Mouse (Mus musculus): ENCODE measurements around the gene Cyp2e1.

DNA sequence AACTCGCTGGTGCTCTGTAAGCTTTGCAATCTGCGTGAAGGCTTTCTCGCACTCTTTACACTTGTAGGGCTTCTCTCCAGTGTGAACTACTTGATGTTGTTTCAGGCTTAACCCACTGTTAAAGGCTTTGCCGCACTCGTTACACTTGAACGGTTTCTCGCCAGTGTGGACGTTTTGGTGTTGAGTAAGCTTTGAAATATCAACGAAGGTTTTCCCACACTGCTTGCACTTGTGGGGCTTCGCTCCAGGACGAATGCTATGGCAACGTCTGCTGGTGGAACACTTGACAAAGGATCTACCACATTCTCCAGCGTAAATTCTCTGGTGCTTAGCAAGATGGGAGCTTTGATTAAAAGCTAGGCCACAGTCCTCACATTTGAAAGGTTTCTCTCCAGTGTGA lies 48.2 kb downstream of the Cyp2e1 start:
- TF ChIP-seq CTCF (IDR thresholded peaks at IDR 0.05; ENCODE audit: low read depth): no peak
- no peak for TF ChIP-seq EP300 (IDR thresholded peaks at IDR 0.05; ENCODE audit: low read depth)

Measured in liver, embryonic 14.5 days (tissue).